Mouse (Mus musculus) embryonic facial prominence, embryonic 11.5 days (tissue): ENCODE measurements around the gene Trim23. TPM values are rescaled to one million over a fixed set of nuclear protein-coding genes. Genes with fewer than 3 reads are reported as not detected.

Experiments
- ATAC-seq: fragments of 200-750 bp; cut with Nextera tagmentation; replicated peaks from 2 replicates; pipeline ENCODE4 v1.8.0; 2017; ENCODE audit warnings: low read depth; ENCODE audit not compliant: insufficient number of reproducible peaks, low FRiP score, low TSS enrichment
- DNase-seq: peaks from one replicate; pipeline ENCODE4 v3.0.0-alpha.2; 2015; ENCODE audit warnings: low spot score
- H3K27ac ChIP-seq: fragments of 300-500 bp; sonication (generic); replicated peaks from 2 replicates; pipeline ENCODE4 v1.5.1; 2014; ENCODE audit warnings: mild to moderate bottlenecking, low read depth, low read length, control low read depth
- H3K27me3 ChIP-seq: fragments of 300-500 bp; sonication (generic); 2 replicates; pipeline ENCODE4 v1.6.1; 2014; ENCODE audit warnings: mild to moderate bottlenecking, low read length, moderate library complexity, mixed read lengths; ENCODE audit not compliant: control insufficient read depth, insufficient read depth
- H3K36me3 ChIP-seq: fragments of 300-500 bp; sonication (generic); replicated peaks from 2 replicates; pipeline ENCODE4 v1.6.1; 2014; ENCODE audit warnings: low read depth, mild to moderate bottlenecking, low read length, moderate library complexity, mixed read lengths; ENCODE audit not compliant: control insufficient read depth, insufficient read depth
- H3K4me1 ChIP-seq: fragments of 300-500 bp; sonication (generic); 2 replicates; pipeline ENCODE4 v1.6.1; 2014; ENCODE audit warnings: low read length, mixed read lengths; ENCODE audit not compliant: control insufficient read depth, insufficient read depth
- H3K4me2 ChIP-seq: fragments of 300-500 bp; sonication (generic); 2 replicates; pipeline ENCODE4 v1.6.1; 2014; ENCODE audit warnings: low read depth, mild to moderate bottlenecking, control low read depth, low read length, moderate library complexity
- H3K4me3 ChIP-seq: fragments of 300-500 bp; sonication (generic); 2 replicates; pipeline ENCODE4 v1.5.1; 2014; ENCODE audit warnings: low read depth, low read length, control low read depth
- H3K9ac ChIP-seq: fragments of 300-500 bp; sonication (generic); replicated peaks from 2 replicates; pipeline ENCODE4 v1.6.1; 2014; ENCODE audit warnings: mild to moderate bottlenecking, control low read depth, low read length
- H3K9me3 ChIP-seq: fragments of 300-500 bp; sonication (generic); replicated peaks from 2 replicates; pipeline ENCODE4 v1.6.1; 2016; ENCODE audit warnings: mild to moderate bottlenecking, low read length, inconsistent platforms, mixed read lengths; ENCODE audit not compliant: control insufficient read depth
- WGBS: fragments of 180-500 bp; shearing (Covaris S2); extraction: QIAGEN DNeasy Blood & Tissue Kit; methylation state at CpG from one replicate; pipeline ENCODE4 v1.1.7; 2014; 5-methylcytosine and 5-hydroxymethylcytosine counted together
- polyA plus RNA-seq: library from polyadenylated mRNA; unstranded; fragments of >200 nt; fragmentation: Nextera tagmentation; extraction: Ambion mirVana; gene quantifications from 2 replicates; pipeline ENCODE4 v1.2.1, GENCODE M21; 2014

The Trim23 gene
- polyA plus RNA-seq, 1 experiment from 2014 or later: 28.4 TPM

- H3K4me1 ChIP-seq: no peaks in the 10 kb centered on the region
- DNase-seq: no peak
- no peak for ATAC-seq
- no peaks in the 10 kb centered on the region; the same call in 1 of the 2 replicates for H3K36me3 ChIP-seq
- no peak overlapping the region for H3K4me3 ChIP-seq
- H3K9ac ChIP-seq: no peak overlapping the region
- no peak overlapping the region for H3K27ac ChIP-seq
- 79% methylated on average over 1 of the region's 1 CpGs for WGBS
- H3K4me2 ChIP-seq: no peak overlapping the region
- H3K27me3 ChIP-seq: no peaks in the 10 kb centered on the region
- no peaks in the 10 kb centered on the region for H3K9me3 ChIP-seq
Measured at GRCm38 (mm10) chr13:104204313-104204712, 25.7 kb downstream of the Trim23 start.

DNA sequence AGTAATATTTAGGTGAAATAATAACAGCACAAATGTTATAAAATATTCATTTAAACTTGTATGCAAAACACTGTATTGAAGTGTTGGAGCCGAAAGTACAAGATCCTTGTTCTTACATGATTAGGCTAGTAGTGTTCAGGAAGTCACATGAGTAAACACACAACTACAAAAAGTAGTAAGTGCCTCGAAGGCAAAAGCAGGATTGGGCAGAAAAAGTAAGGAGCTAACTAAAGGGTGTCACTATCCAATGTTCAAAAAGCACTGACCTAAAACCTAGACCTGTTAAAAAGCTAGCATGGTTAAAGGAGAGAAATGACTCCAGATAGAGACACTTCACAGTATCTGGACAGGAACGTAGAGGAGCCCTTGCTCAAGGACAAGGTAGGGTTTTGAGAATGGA, 48.9 kb downstream of the Trim23 start:
- no peak for ATAC-seq

DNA sequence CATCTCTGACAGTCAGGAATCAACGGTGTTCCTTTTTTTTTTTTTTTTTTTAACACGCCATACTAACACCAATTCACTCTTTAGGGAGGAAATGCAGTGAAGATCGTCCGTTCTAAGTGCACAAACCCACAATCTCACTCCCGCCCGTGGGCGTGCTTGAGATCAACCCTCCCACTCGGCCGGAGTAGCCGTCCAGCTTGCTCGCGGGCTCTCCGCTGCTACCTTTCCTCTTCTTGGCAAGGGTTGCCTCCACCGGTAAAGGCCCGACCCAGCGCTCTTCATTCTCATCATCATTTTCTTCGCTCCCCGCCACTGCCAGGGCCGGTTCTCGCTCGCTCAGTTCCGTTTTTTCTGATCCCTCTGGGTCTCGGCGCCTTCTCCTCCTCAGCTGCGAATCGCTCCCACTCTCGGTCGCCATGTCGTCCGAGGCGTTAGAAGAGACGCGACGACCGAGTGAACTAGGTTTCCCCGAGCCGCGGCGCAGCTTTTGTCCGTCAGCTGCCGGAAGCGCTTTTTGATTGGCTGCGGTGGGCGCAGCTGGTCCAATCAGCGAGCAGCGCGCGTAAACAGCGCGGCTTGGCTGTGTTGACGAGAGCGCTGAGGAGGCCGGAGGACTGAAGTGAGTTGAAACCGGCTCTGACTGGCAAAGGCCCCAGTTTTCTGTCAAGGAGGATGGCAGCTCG, 49.9 kb downstream of the Trim23 start, which contains the start of the genes Cenpk and Ppwd1:
Cenpk (plus strand) TSS at position 228 of the 683 bp plus-strand sequence.
Ppwd1 (minus strand) TSS at position 460 of the 683 bp plus-strand sequence.
- Histone ChIP-seq H3K36me3 (no peaks in the 10 kb centered on the region), H3K27me3 (no peaks in the 10 kb centered on the region), H3K9me3 (no peaks in the 10 kb centered on the region), H3K4me1 (no peaks in the 10 kb centered on the region), H3K9ac (peak within 1 kb of the TSS; percentile 91), H3K27ac (peak within 1 kb of the TSS; percentile 79), H3K4me3 (peak within 1 kb of the TSS; percentile 85), H3K4me2 (peak within 1 kb of the TSS; percentile 58)
- WGBS: under 1% methylated on average over 55 of the region's 55 CpGs
- DNase-seq (peak; percentile 99), ATAC-seq (peak; percentile 99)

More for the DNA sequence above, 48.9 kb downstream of the Trim23 start:
- Histone ChIP-seq H3K27ac (no peak overlapping the region), H3K9me3 (no peaks in the 10 kb centered on the region), H3K27me3 (no peaks in the 10 kb centered on the region), H3K36me3 (no peaks in the 10 kb centered on the region), H3K4me1 (no peaks in the 10 kb centered on the region), H3K4me2 (peak overlapping the region; percentile 52), H3K4me3 (peak overlapping the region; percentile 85), H3K9ac (0 out of 2 replicates have a peak overlapping the region, but pooled peaks have one; percentile 2)
- WGBS: 72% methylated on average over 3 of the region's 3 CpGs
- no peak for DNase-seq

- peak; percentile 35; the same call in 1 of the 2 replicates for ATAC-seq
- WGBS: 8% methylated on average over 15 of the region's 15 CpGs
- DNase-seq: peak; percentile 39
Measured at GRCm38 (mm10) chr13:104229181-104229580, 50.6 kb downstream of the Trim23 start.

More at GRCm38 (mm10) chr13:104229181-104229580, 50.6 kb downstream of the Trim23 start:
- H3K36me3 ChIP-seq: no peaks in the 10 kb centered on the region
- no peaks in the 10 kb centered on the region for H3K4me1 ChIP-seq
- H3K27ac ChIP-seq: peak overlapping the region; percentile 28; the same call in 1 of the 2 replicates
- H3K4me3 ChIP-seq: peak overlapping the region; percentile 85
- no peaks in the 10 kb centered on the region for H3K27me3 ChIP-seq
- peak overlapping the region; percentile 58 for H3K4me2 ChIP-seq
- H3K9me3 ChIP-seq: no peaks in the 10 kb centered on the region
- H3K9ac ChIP-seq: peak overlapping the region; percentile 82

Other genes starting within 250 kb of the Trim23 start
- 24.3 and 25.2 TPM in 2 replicates for gene Nln, start 69.2 kb upstream of the Trim23 start, polyA plus RNA-seq
- gene Sgtb, start 69.1 kb upstream of the Trim23 start, polyA plus RNA-seq: 13.5 and 13.8 TPM in 2 replicates
- 75.6 and 82.2 TPM in 2 replicates for gene Trappc13, start 328 bp upstream of the Trim23 start, polyA plus RNA-seq
- gene Cenpk, start 49.8 kb downstream of the Trim23 start, polyA plus RNA-seq: 84.3 and 100 TPM in 2 replicates
- 15.4 and 19.3 TPM in 2 replicates for gene Ppwd1, start 50.0 kb downstream of the Trim23 start, polyA plus RNA-seq
- gene Adamts6, start 109.0 kb downstream of the Trim23 start, polyA plus RNA-seq: 3.1 and 3.7 TPM in 2 replicates